ENCODE assay signal across 8 mouse cellular contexts in the genomic region with DNA sequence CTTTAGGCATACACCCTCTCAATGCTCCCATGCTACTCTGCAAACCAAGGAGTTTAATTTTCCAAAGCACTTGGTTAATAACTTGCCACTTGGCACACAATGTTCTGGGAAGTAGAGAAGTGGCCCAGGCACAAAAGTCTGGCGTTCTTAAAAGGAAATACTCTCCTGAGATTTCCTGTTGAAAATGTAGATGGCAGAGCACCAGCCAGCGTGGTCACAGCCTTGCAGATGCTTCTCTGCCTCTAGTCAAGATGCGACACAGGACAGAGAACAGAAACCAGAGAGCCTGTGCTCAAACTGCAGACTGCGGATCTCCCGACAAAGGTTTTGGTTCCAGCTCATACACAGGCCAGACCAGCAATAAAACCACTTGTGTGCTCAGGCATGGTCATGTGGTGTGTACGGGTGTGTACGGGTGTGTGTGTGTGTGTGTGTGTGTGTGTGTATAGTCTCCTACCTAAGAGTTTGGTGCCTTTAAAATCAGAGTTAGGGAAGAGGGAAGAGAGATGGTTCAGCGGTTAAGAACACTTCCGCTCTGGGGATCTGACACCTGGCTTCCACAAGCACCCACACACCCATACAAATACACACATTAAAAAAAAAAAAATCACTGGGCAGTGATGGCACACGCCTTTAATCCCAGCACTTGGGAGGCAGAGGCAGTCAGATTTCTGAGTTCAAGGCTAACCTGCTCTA. TPM values are rescaled to one million over a fixed set of nuclear protein-coding genes. Genes with fewer than 3 reads are reported as not detected.
DNase-seq lines count a peak whose midpoint lies in the region; ATAC-seq lines count a peak whose summit lies in the region.

No protein-coding gene starts in this region.

- no peaks in the 10 kb centered on the region for H3K9me3 ChIP-seq in embryonic facial prominence, embryonic 13.5 days
- H3K9me3 ChIP-seq in intestine, embryonic 15.5 days = no peaks in the 10 kb centered on the region
- H3K9me3 ChIP-seq in midbrain, embryonic 11.5 days (ENCODE audit: control insufficient read depth, low read length) = no peaks in the 10 kb centered on the region

- ATAC-seq in embryonic facial prominence, embryonic 13.5 days (ENCODE audit: insufficient number of reproducible peaks, insufficient read depth, low FRiP score, low TSS enrichment, low read depth) = no peak
- ATAC-seq in intestine, embryonic 15.5 days = no peak
- no peak for ATAC-seq in midbrain, embryonic 11.5 days (ENCODE audit: low FRiP score)
- no peak for ATAC-seq in erythroid progenitor cell, adult 5-6 weeks (replicated peaks; ENCODE audit: low FRiP score, poor library complexity, severe bottlenecking)

- H3K27ac ChIP-seq in embryonic facial prominence, embryonic 13.5 days = peak overlapping the region; percentile 52
- H3K27ac ChIP-seq in intestine, embryonic 15.5 days = peak overlapping the region; percentile 45; the same call in 1 of the 2 replicates
- H3K27ac ChIP-seq in midbrain, embryonic 11.5 days (ENCODE audit: low read depth, low read length) = 0 out of 2 replicates have a peak overlapping the region, but pooled peaks have one; percentile 22

- WGBS in embryonic facial prominence, embryonic 13.5 days = 75% methylated on average over 10 of the region's 10 CpGs
- WGBS in intestine, embryonic 15.5 days = 60% methylated on average over 10 of the region's 10 CpGs
- 82% methylated on average over 10 of the region's 10 CpGs for WGBS in midbrain, embryonic 11.5 days

- peak overlapping the region; percentile 64 for H3K4me3 ChIP-seq in embryonic facial prominence, embryonic 13.5 days
- peak overlapping the region; percentile 52 for H3K4me3 ChIP-seq in intestine, embryonic 15.5 days (replicated peaks)
- H3K4me3 ChIP-seq in midbrain, embryonic 11.5 days (ENCODE audit: low read depth, low read length) = peak overlapping the region; percentile 58

- intact Hi-C loops in gastrocnemius, postnatal 36 days (cut with DNase I) = no loop called here

- no peaks in the 10 kb centered on the region for H3K27me3 ChIP-seq in embryonic facial prominence, embryonic 13.5 days
- no peaks in the 10 kb centered on the region for H3K27me3 ChIP-seq in intestine, embryonic 15.5 days (replicated peaks)
- no peaks in the 10 kb centered on the region for H3K27me3 ChIP-seq in midbrain, embryonic 11.5 days (ENCODE audit: control insufficient read depth, insufficient read depth, low read length)

- H3K4me1 ChIP-seq in embryonic facial prominence, embryonic 13.5 days = peaks cover 34% of the 10 kb centered on the region
- H3K4me1 ChIP-seq in intestine, embryonic 15.5 days (replicated peaks) = peaks cover 25% of the 10 kb centered on the region
- peaks cover 16% of the 10 kb centered on the region for H3K4me1 ChIP-seq in midbrain, embryonic 11.5 days (ENCODE audit: control insufficient read depth, insufficient read depth, low read length)

- peak overlapping the region; percentile 100 for H3K4me2 ChIP-seq in embryonic facial prominence, embryonic 13.5 days
- H3K4me2 ChIP-seq in intestine, embryonic 15.5 days (replicated peaks) = peak overlapping the region; percentile 91
- H3K4me2 ChIP-seq in midbrain, embryonic 11.5 days = peak overlapping the region; percentile 97

- peaks cover 20% of the 10 kb centered on the region for H3K36me3 ChIP-seq in embryonic facial prominence, embryonic 13.5 days
- H3K36me3 ChIP-seq in intestine, embryonic 15.5 days = no peaks in the 10 kb centered on the region
- H3K36me3 ChIP-seq in midbrain, embryonic 11.5 days (ENCODE audit: control insufficient read depth, insufficient read depth, low read length) = no peaks in the 10 kb centered on the region

- peak overlapping the region; percentile 80 for H3K9ac ChIP-seq in embryonic facial prominence, embryonic 13.5 days
- H3K9ac ChIP-seq in intestine, embryonic 15.5 days = peak overlapping the region; percentile 48
- peak overlapping the region; percentile 66 for H3K9ac ChIP-seq in midbrain, embryonic 11.5 days (ENCODE audit: low read length)

- peak; percentile 78 for DNase-seq in kidney, adult 9 months
- DNase-seq in kidney, adult 11 months = no peak
- DNase-seq in midbrain, embryonic 11.5 days (ENCODE audit: low spot score, missing footprints) = no peak
- no peak for DNase-seq in gastrocnemius, postnatal 36 days
- no peak for DNase-seq in left cerebral cortex, adult 9 months (ENCODE audit: low spot score in 2 of 2)

RNA-seq across cellular contexts. Expression of a gene that starts 0.7 kb away (rescaled TPM):
- polyA plus RNA-seq in embryonic facial prominence, embryonic 13.5 days (2015; fragmentation: Nextera tagmentation; extraction: Ambion mirVana) = 5.3 and 7.1 TPM in 2 replicates
- polyA plus RNA-seq in intestine, embryonic 15.5 days (2015; fragmentation: Nextera tagmentation; extraction: Ambion mirVana) = 6.1 and 7.0 TPM in 2 replicates
- 2.8 and 3.9 TPM in 2 replicates for polyA plus RNA-seq in midbrain, embryonic 11.5 days (2014; fragmentation: Nextera tagmentation; extraction: Ambion mirVana)
- total RNA-seq in erythroid progenitor cell, adult 5-6 weeks (2015; ENCODE audit: low replicate concordance) = 39.0 and 53.3 TPM in 2 replicates
- 45.6 and 48.8 TPM in 2 replicates for total RNA-seq in erythroid progenitor cell, adult 5-6 weeks (2017; ENCODE audit: low replicate concordance)
- 1 to 10 TPM; 4.1 to 5.4 TPM for total RNA-seq in gastrocnemius, postnatal 36 days (2021)

RNA-seq across cellular contexts. Expression of a gene that starts 6.3 kb away (rescaled TPM):
- 37.9 and 38.9 TPM in 2 replicates for polyA plus RNA-seq in embryonic facial prominence, embryonic 13.5 days (2015; fragmentation: Nextera tagmentation; extraction: Ambion mirVana)
- polyA plus RNA-seq in intestine, embryonic 15.5 days (2015; fragmentation: Nextera tagmentation; extraction: Ambion mirVana) = 17.7 and 20.3 TPM in 2 replicates
- 7.6 and 8.9 TPM in 2 replicates for polyA plus RNA-seq in midbrain, embryonic 11.5 days (2014; fragmentation: Nextera tagmentation; extraction: Ambion mirVana)
- 1.8 and 6.7 TPM in 2 replicates for total RNA-seq in erythroid progenitor cell, adult 5-6 weeks (2015; ENCODE audit: low replicate concordance)
- 1.0 and 17.8 TPM in 2 replicates for total RNA-seq in erythroid progenitor cell, adult 5-6 weeks (2017; ENCODE audit: low replicate concordance)
- 1 to 10 TPM; 3.4 to 3.6 TPM for total RNA-seq in gastrocnemius, postnatal 36 days (2021)

RNA-seq across cellular contexts. Expression of a gene that starts 15.8 kb away (rescaled TPM):
- 0.13 and 6.7 TPM in 2 replicates for polyA plus RNA-seq in embryonic facial prominence, embryonic 13.5 days (2015; fragmentation: Nextera tagmentation; extraction: Ambion mirVana)
- polyA plus RNA-seq in intestine, embryonic 15.5 days (2015; fragmentation: Nextera tagmentation; extraction: Ambion mirVana) = 20.4 and 26.4 TPM in 2 replicates
- polyA plus RNA-seq in midbrain, embryonic 11.5 days (2014; fragmentation: Nextera tagmentation; extraction: Ambion mirVana) = not detected in 2 replicates
- total RNA-seq in erythroid progenitor cell, adult 5-6 weeks (2015; ENCODE audit: low replicate concordance) = 2.2 TPM in 1 of 2 replicates, not detected in the other
- total RNA-seq in erythroid progenitor cell, adult 5-6 weeks (2017; ENCODE audit: low replicate concordance) = 0.98 and 1.5 TPM in 2 replicates
- not detected for total RNA-seq in gastrocnemius, postnatal 36 days (2021)

RNA-seq across cellular contexts. Expression of a gene that starts 31.4 kb away (rescaled TPM):
- polyA plus RNA-seq in embryonic facial prominence, embryonic 13.5 days (2015; fragmentation: Nextera tagmentation; extraction: Ambion mirVana) = 62.5 and 63.1 TPM in 2 replicates
- 47.5 and 48.2 TPM in 2 replicates for polyA plus RNA-seq in intestine, embryonic 15.5 days (2015; fragmentation: Nextera tagmentation; extraction: Ambion mirVana)
- polyA plus RNA-seq in midbrain, embryonic 11.5 days (2014; fragmentation: Nextera tagmentation; extraction: Ambion mirVana) = 94.9 and 100.0 TPM in 2 replicates
- total RNA-seq in erythroid progenitor cell, adult 5-6 weeks (2015; ENCODE audit: low replicate concordance) = 69.6 and 70.0 TPM in 2 replicates
- 53.6 and 56.5 TPM in 2 replicates for total RNA-seq in erythroid progenitor cell, adult 5-6 weeks (2017; ENCODE audit: low replicate concordance)
- 10 to 100 TPM; 56.1 to 64.1 TPM for total RNA-seq in gastrocnemius, postnatal 36 days (2021)

RNA-seq across cellular contexts. Expression of a gene that starts 32.7 kb away (rescaled TPM):
- 259 and 277 TPM in 2 replicates for polyA plus RNA-seq in embryonic facial prominence, embryonic 13.5 days (2015; fragmentation: Nextera tagmentation; extraction: Ambion mirVana)
- polyA plus RNA-seq in intestine, embryonic 15.5 days (2015; fragmentation: Nextera tagmentation; extraction: Ambion mirVana) = 41.1 and 48.0 TPM in 2 replicates
- 56.2 and 58.2 TPM in 2 replicates for polyA plus RNA-seq in midbrain, embryonic 11.5 days (2014; fragmentation: Nextera tagmentation; extraction: Ambion mirVana)
- total RNA-seq in erythroid progenitor cell, adult 5-6 weeks (2015; ENCODE audit: low replicate concordance) = 2.9 and 26.0 TPM in 2 replicates
- 2.2 TPM in 1 of 2 replicates, not detected in the other for total RNA-seq in erythroid progenitor cell, adult 5-6 weeks (2017; ENCODE audit: low replicate concordance)
- total RNA-seq in gastrocnemius, postnatal 36 days (2021) = 10 to 100 TPM; 83.2 to 88.9 TPM
